Mouse (Mus musculus): Measurements from ENCODE around the gene Hunk.

GRCm38 (mm10) chr16:90468286-90468685 lies 82.5 kb downstream of the Hunk start:
- no peak for TF ChIP-seq POLR2A (IDR thresholded peaks at IDR 0.05; ENCODE audit: insufficient read depth, low read length)
- no peak for TF ChIP-seq EP300 (IDR thresholded peaks at IDR 0.05; ENCODE audit: insufficient read depth, low read depth, low read length)
- TF ChIP-seq CTCF (IDR thresholded peaks at IDR 0.05; ENCODE audit: low read depth, low read length): no peak
